Mouse (Mus musculus): ENCODE data around the gene Gm45618. TPM values are rescaled to one million over a fixed set of nuclear protein-coding genes. Genes with fewer than 3 reads are reported as not detected.
A peak's percentile ranks its signal among the peaks of the same experiment; 100 is the strongest.

The Gm45618 gene
- total RNA-seq, 2 experiments from 2014 or later = not detected

- DNase-seq (ENCODE audit: low spot score in 2 of 2) = peak; percentile 63
Measured at GRCm38 (mm10) chr7:142094301-142095143, 26.0 kb downstream of the Gm45618 start.

GRCm38 (mm10) chr7:142093696-142094240, 26.8 kb downstream of the Gm45618 start:
- no peak for DNase-seq (ENCODE audit: low spot score in 2 of 2)

GRCm38 (mm10) chr7:142092991-142093390, 27.5 kb downstream of the Gm45618 start:
- DNase-seq (ENCODE audit: low spot score in 2 of 2) = no peak

- DNase-seq (ENCODE audit: low spot score in 2 of 2) = peak; percentile 62 to 68
Measured at GRCm38 (mm10) chr7:142091848-142092247, 28.7 kb downstream of the Gm45618 start.

- peak in 1 of 2 experiments; percentile 29 for DNase-seq (ENCODE audit: low spot score in 2 of 2)
Measured at GRCm38 (mm10) chr7:142089648-142090447, 30.7 kb downstream of the Gm45618 start.

- peak; percentile 57 to 68 for DNase-seq (ENCODE audit: low spot score in 2 of 2)
Measured at GRCm38 (mm10) chr7:142088886-142089285, 31.6 kb downstream of the Gm45618 start.

- DNase-seq (ENCODE audit: low spot score in 2 of 2) = no peak
Measured at GRCm38 (mm10) chr7:142087069-142087652, 33.4 kb downstream of the Gm45618 start.

- no peak for DNase-seq (ENCODE audit: low spot score in 2 of 2)
Measured at GRCm38 (mm10) chr7:142086159-142086905, 34.2 kb downstream of the Gm45618 start.

GRCm38 (mm10) chr7:142084820-142085219, 35.7 kb downstream of the Gm45618 start:
- DNase-seq (ENCODE audit: low spot score in 2 of 2) = peak; percentile 74 to 80

GRCm38 (mm10) chr7:142084395-142084794, 36.1 kb downstream of the Gm45618 start:
- peak in 1 of 2 experiments; percentile 33 for DNase-seq (ENCODE audit: low spot score in 2 of 2)

- peak in 1 of 2 experiments; percentile 47 for DNase-seq (ENCODE audit: low spot score in 2 of 2)
Measured at GRCm38 (mm10) chr7:142083588-142084317, 36.8 kb downstream of the Gm45618 start.

GRCm38 (mm10) chr7:142082607-142083006, 37.9 kb downstream of the Gm45618 start:
- no peak for DNase-seq (ENCODE audit: low spot score in 2 of 2)

GRCm38 (mm10) chr7:142082179-142082578, 38.4 kb downstream of the Gm45618 start:
- no peak for DNase-seq (ENCODE audit: low spot score in 2 of 2)

GRCm38 (mm10) chr7:142081736-142082135, 38.8 kb downstream of the Gm45618 start:
- no peak for DNase-seq (ENCODE audit: low spot score in 2 of 2)

- DNase-seq (ENCODE audit: low spot score in 2 of 2) = no peak
Measured at GRCm38 (mm10) chr7:142080876-142081275, 39.7 kb downstream of the Gm45618 start.

GRCm38 (mm10) chr7:142079365-142079764, 41.2 kb downstream of the Gm45618 start:
- no peak for DNase-seq (ENCODE audit: low spot score in 2 of 2)

- no peak for DNase-seq (ENCODE audit: low spot score in 2 of 2)
Measured at GRCm38 (mm10) chr7:142077138-142077537, 43.4 kb downstream of the Gm45618 start.

GRCm38 (mm10) chr7:142074146-142074886, 46.2 kb downstream of the Gm45618 start:
- no peak for DNase-seq (ENCODE audit: low spot score in 2 of 2)

- DNase-seq (ENCODE audit: low spot score in 2 of 2) = no peak
Measured at GRCm38 (mm10) chr7:142071717-142072116, 48.8 kb downstream of the Gm45618 start.

All from layer of hippocampus, postnatal 10 days (tissue).